Mouse (Mus musculus): ENCODE data around the gene Rbm33. TPM values are rescaled to one million over a fixed set of nuclear protein-coding genes. Genes with fewer than 3 reads are reported as not detected.

The Rbm33 gene
- total RNA-seq, 1 experiment = 21.2 TPM

GRCm38 (mm10) chr5:28317253-28317916 lies 464 bp downstream of the Rbm33 start:
- Histone ChIP-seq H3K4me1 (ENCODE audit: control insufficient read depth in 2 of 2, insufficient read depth in 2 of 2, low read length in 2 of 2, poor library complexity in 1 of 2) (peaks cover 2 to 4% of the 10 kb centered on the region in 2 experiments; a peak in 2 of 4 replicates), H3K27ac (ENCODE audit: insufficient read depth, low read depth, low read length, poor library complexity, severe bottlenecking) (peak overlapping the region; percentile 90), H3K4me3 (ENCODE audit: insufficient read depth in 1 of 2, low read depth in 1 of 2, low read length in 2 of 2, poor library complexity in 1 of 2, severe bottlenecking in 1 of 2) (peak overlapping the region; percentile 83 to 97), H3K36me3 (ENCODE audit: control insufficient read depth, insufficient read depth, low read length, poor library complexity, severe bottlenecking) (no peaks in the 10 kb centered on the region), H3K9ac (ENCODE audit: insufficient read depth, low read depth, low read length, poor library complexity, severe bottlenecking) (peak overlapping the region; percentile 96), H3K9me3 (ENCODE audit: control insufficient read depth, insufficient read depth, low read depth, low read length) (no peaks in the 10 kb centered on the region)
- TF ChIP-seq ZNF384 (IDR thresholded peaks at IDR 0.05; ENCODE audit: low read depth, low read length) (no peak), ZC3H11A (IDR thresholded peaks at IDR 0.05; ENCODE audit: borderline replicate concordance, low read depth, low read length) (no peak), HCFC1 (IDR thresholded peaks at IDR 0.05; ENCODE audit: borderline replicate concordance, insufficient read depth, low read length) (no peak), MAFK (IDR thresholded peaks at IDR 0.05; ENCODE audit: insufficient read depth, low read depth, low read length) (no peak), CHD2 (IDR thresholded peaks at IDR 0.05; ENCODE audit: low read depth, low read length) (no peak)
- in situ Hi-C loops (cut with MboI; ENCODE audit: low sequenced_read_pairs in 2 of 2, unreplicated experiment in 2 of 2) = no loop called here
- no peak for DNase-seq (ENCODE audit: low read depth, low spot score)

GRCm38 (mm10) chr5:28317917-28318267 lies 971 bp downstream of the Rbm33 start:
- Histone ChIP-seq H3K4me1 (ENCODE audit: control insufficient read depth in 2 of 2, insufficient read depth in 2 of 2, low read length in 2 of 2, poor library complexity in 1 of 2) (peaks cover 2 to 4% of the 10 kb centered on the region in 2 experiments; a peak in 2 of 4 replicates), H3K27ac (ENCODE audit: insufficient read depth, low read depth, low read length, poor library complexity, severe bottlenecking) (no peak overlapping the region), H3K9me3 (ENCODE audit: control insufficient read depth, insufficient read depth, low read depth, low read length) (no peaks in the 10 kb centered on the region), H3K9ac (ENCODE audit: insufficient read depth, low read depth, low read length, poor library complexity, severe bottlenecking) (peak overlapping the region; percentile 51; the same call in 1 of the 2 replicates), H3K4me3 (ENCODE audit: insufficient read depth in 1 of 2, low read depth in 1 of 2, low read length in 2 of 2, poor library complexity in 1 of 2, severe bottlenecking in 1 of 2) (peak overlapping the region; percentile 83 to 97), H3K36me3 (ENCODE audit: control insufficient read depth, insufficient read depth, low read length, poor library complexity, severe bottlenecking) (no peaks in the 10 kb centered on the region)
- in situ Hi-C loops (cut with MboI; ENCODE audit: low sequenced_read_pairs in 2 of 2, unreplicated experiment in 2 of 2) = no loop called here
- no peak for DNase-seq (ENCODE audit: low read depth, low spot score)
- TF ChIP-seq ZC3H11A (IDR thresholded peaks at IDR 0.05; ENCODE audit: borderline replicate concordance, low read depth, low read length) = no peak
- TF ChIP-seq CHD2 (IDR thresholded peaks at IDR 0.05; ENCODE audit: low read depth, low read length) = no peak
- TF ChIP-seq MAFK (IDR thresholded peaks at IDR 0.05; ENCODE audit: insufficient read depth, low read depth, low read length) = no peak
- TF ChIP-seq ZNF384 (IDR thresholded peaks at IDR 0.05; ENCODE audit: low read depth, low read length) = no peak

GRCm38 (mm10) chr5:28318671-28319070 lies 1.8 kb downstream of the Rbm33 start:
- no peak overlapping the region for H3K27ac ChIP-seq (ENCODE audit: insufficient read depth, low read depth, low read length, poor library complexity, severe bottlenecking)

GRCm38 (mm10) chr5:28321769-28322168 lies 4.8 kb downstream of the Rbm33 start:
- H3K4me1 ChIP-seq (ENCODE audit: control insufficient read depth in 2 of 2, insufficient read depth in 2 of 2, low read length in 2 of 2, poor library complexity in 1 of 2) = peaks cover 4 to 5% of the 10 kb centered on the region in 2 experiments; a peak in 3 of 4 replicates
- TF ChIP-seq MAFK (IDR thresholded peaks at IDR 0.05; ENCODE audit: insufficient read depth, low read depth, low read length) (no peak), HCFC1 (IDR thresholded peaks at IDR 0.05; ENCODE audit: borderline replicate concordance, insufficient read depth, low read length) (no peak), ZNF384 (IDR thresholded peaks at IDR 0.05; ENCODE audit: low read depth, low read length) (no peak), ZC3H11A (IDR thresholded peaks at IDR 0.05; ENCODE audit: borderline replicate concordance, low read depth, low read length) (no peak), CHD2 (IDR thresholded peaks at IDR 0.05; ENCODE audit: low read depth, low read length) (no peak)
- H3K4me3 ChIP-seq (ENCODE audit: insufficient read depth in 1 of 2, low read depth in 1 of 2, low read length in 2 of 2, poor library complexity in 1 of 2, severe bottlenecking in 1 of 2) = no peak overlapping the region
- in situ Hi-C loops (cut with MboI; ENCODE audit: low sequenced_read_pairs in 2 of 2, unreplicated experiment in 2 of 2) = no loop called here
- DNase-seq (ENCODE audit: low read depth, low spot score) = no peak
- no peaks in the 10 kb centered on the region for H3K36me3 ChIP-seq (ENCODE audit: control insufficient read depth, insufficient read depth, low read length, poor library complexity, severe bottlenecking)
- no peak overlapping the region for H3K9ac ChIP-seq (ENCODE audit: insufficient read depth, low read depth, low read length, poor library complexity, severe bottlenecking)
- H3K27ac ChIP-seq (ENCODE audit: insufficient read depth, low read depth, low read length, poor library complexity, severe bottlenecking) = no peak overlapping the region
- H3K9me3 ChIP-seq (ENCODE audit: control insufficient read depth, insufficient read depth, low read depth, low read length) = no peaks in the 10 kb centered on the region

More at GRCm38 (mm10) chr5:28318671-28319070, 1.8 kb downstream of the Rbm33 start:
- Histone ChIP-seq H3K9ac (ENCODE audit: insufficient read depth, low read depth, low read length, poor library complexity, severe bottlenecking) (peak overlapping the region; percentile 55; the same call in 1 of the 2 replicates), H3K4me3 (ENCODE audit: insufficient read depth in 1 of 2, low read depth in 1 of 2, low read length in 2 of 2, poor library complexity in 1 of 2, severe bottlenecking in 1 of 2) (peak overlapping the region; percentile 37 to 97; a peak in 3 of 4 replicates), H3K9me3 (ENCODE audit: control insufficient read depth, insufficient read depth, low read depth, low read length) (no peaks in the 10 kb centered on the region), H3K4me1 (ENCODE audit: control insufficient read depth in 2 of 2, insufficient read depth in 2 of 2, low read length in 2 of 2, poor library complexity in 1 of 2) (peaks cover 2 to 4% of the 10 kb centered on the region in 2 experiments; a peak in 2 of 4 replicates), H3K36me3 (ENCODE audit: control insufficient read depth, insufficient read depth, low read length, poor library complexity, severe bottlenecking) (no peaks in the 10 kb centered on the region)
- no peak for DNase-seq (ENCODE audit: low read depth, low spot score)
- in situ Hi-C loops (cut with MboI; ENCODE audit: low sequenced_read_pairs in 2 of 2, unreplicated experiment in 2 of 2) = no loop called here
- TF ChIP-seq ZC3H11A (IDR thresholded peaks at IDR 0.05; ENCODE audit: borderline replicate concordance, low read depth, low read length) (no peak), MAFK (IDR thresholded peaks at IDR 0.05; ENCODE audit: insufficient read depth, low read depth, low read length) (no peak), HCFC1 (IDR thresholded peaks at IDR 0.05; ENCODE audit: borderline replicate concordance, insufficient read depth, low read length) (no peak), ZNF384 (IDR thresholded peaks at IDR 0.05; ENCODE audit: low read depth, low read length) (no peak), CHD2 (IDR thresholded peaks at IDR 0.05; ENCODE audit: low read depth, low read length) (no peak)
